Mouse (Mus musculus): Measurements from ENCODE around the gene Nfe2.
A peak's percentile ranks its signal among the peaks of the same experiment; 100 is the strongest.

The Nfe2 gene

GRCm38 (mm10) chr15:103205156-103205555 lies 53.0 kb downstream of the Nfe2 start:
- DNase-seq: peak; percentile 28

GRCm38 (mm10) chr15:103202088-103202793 lies 56.0 kb downstream of the Nfe2 start:
- DNase-seq: no peak

All from thymus, postnatal 14 days (tissue).